Mouse (Mus musculus) brain, embryonic 14.5 days (tissue): ENCODE measurements around the gene Papln.

ENCODE experiments used
- CTCF ChIP-seq: fragments of 200-500 bp; IDR thresholded peaks from 2 replicates; pipeline ENCODE4 v1.5.1; 2012; ENCODE audit warnings: inconsistent platforms, mild to moderate bottlenecking, moderate library complexity, borderline replicate concordance; ENCODE audit not compliant: insufficient read depth, insufficient read length; ENCODE audit errors: extremely low read depth
- POLR2A ChIP-seq: fragments of 200-500 bp; IDR thresholded peaks from 2 replicates; pipeline ENCODE4 v1.6.1; 2012; ENCODE audit warnings: mild to moderate bottlenecking, inconsistent platforms, borderline replicate concordance; ENCODE audit not compliant: poor library complexity, insufficient read depth, insufficient read length, severe bottlenecking; ENCODE audit errors: extremely low read depth

DNA sequence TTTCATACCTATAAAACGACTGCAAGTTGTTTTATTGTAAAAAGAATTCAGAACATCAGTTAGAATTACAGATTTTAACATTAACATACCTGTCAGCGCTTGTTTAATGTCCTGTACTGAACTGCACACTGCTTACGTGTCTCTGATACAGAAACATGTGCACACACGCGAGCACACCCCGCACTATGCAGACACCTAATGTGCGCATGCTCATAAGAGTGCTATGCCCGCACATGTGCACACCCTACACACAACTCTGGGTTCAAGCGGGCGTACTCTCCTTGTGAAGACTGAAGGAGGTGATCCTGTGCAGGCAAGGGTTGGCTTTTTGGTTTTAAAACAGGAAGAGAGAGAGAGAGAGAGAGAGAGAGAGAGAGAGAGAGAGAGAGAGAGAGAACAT is 1.1 kb downstream of the Papln start:
- no peak for TF ChIP-seq POLR2A
- no peak for TF ChIP-seq CTCF
